Mouse (Mus musculus): Measurements from ENCODE around the gene Itpr3.

GRCm38 (mm10) chr17:27021076-27021475 lies 36.0 kb upstream of the Itpr3 start:
- no peak for TF ChIP-seq CTCF (IDR thresholded peaks at IDR 0.05; ENCODE audit: insufficient read depth, low read length)
- no peak for TF ChIP-seq POLR2A (IDR thresholded peaks at IDR 0.05; ENCODE audit: borderline replicate concordance, extremely low read depth, low read depth, low read length)

Data from lung, adult 2 months (tissue).